Mouse (Mus musculus): Measurements from ENCODE around the gene Afmid.

DNA sequence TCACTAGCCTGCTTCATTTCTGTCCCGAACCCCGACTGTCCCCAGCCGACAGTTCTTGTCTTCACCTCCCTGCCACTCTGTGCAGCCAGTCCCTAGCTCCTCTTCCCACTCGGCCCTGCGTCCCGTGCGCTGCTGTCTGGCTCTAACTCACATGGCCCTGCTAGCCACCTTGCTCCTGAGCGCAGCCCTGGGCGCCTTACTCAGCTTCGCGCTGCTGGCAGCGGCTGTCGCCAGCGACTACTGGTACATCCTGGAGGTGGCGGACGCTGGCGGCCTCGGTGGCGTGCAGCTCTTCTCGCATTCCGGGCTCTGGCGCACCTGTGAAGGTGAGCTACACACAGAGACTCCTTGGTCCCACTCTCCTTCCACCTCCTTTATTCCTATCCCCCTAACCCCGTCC, 34.9 kb downstream of the Afmid start, which contains the start of gene Tmem235:
- no peak for TF ChIP-seq CTCF (IDR thresholded peaks at IDR 0.05; ENCODE audit: extremely low read depth, insufficient read depth, insufficient read length, insufficient replicate concordance)
- TF ChIP-seq POLR2A (IDR thresholded peaks at IDR 0.05; ENCODE audit: low read depth, low read length) = no peak
